Mouse (Mus musculus): ENCODE measurements around the gene Dlg1. TPM values are rescaled to one million over a fixed set of nuclear protein-coding genes. Genes with fewer than 3 reads are reported as not detected.
A peak's percentile ranks its signal among the peaks of the same experiment; 100 is the strongest.

The Dlg1 gene
- total RNA-seq, 1 experiment, result 70.3 TPM

- in situ Hi-C loops (cut with MboI; ENCODE audit: low sequenced_read_pairs in 2 of 2, unreplicated experiment in 2 of 2), result no loop called here
- Histone ChIP-seq H3K27ac (ENCODE audit: insufficient read depth, low read depth, low read length, poor library complexity, severe bottlenecking) (no peak overlapping the region), H3K9ac (ENCODE audit: insufficient read depth, low read depth, low read length, poor library complexity, severe bottlenecking) (no peak overlapping the region), H3K4me3 (ENCODE audit: insufficient read depth in 1 of 2, low read depth in 1 of 2, low read length in 2 of 2, poor library complexity in 1 of 2, severe bottlenecking in 1 of 2) (no peak overlapping the region), H3K4me1 (ENCODE audit: control insufficient read depth in 2 of 2, insufficient read depth in 2 of 2, low read length in 2 of 2, poor library complexity in 1 of 2) (no peaks in the 10 kb centered on the region), H3K9me3 (ENCODE audit: control insufficient read depth, insufficient read depth, low read depth, low read length) (no peaks in the 10 kb centered on the region), H3K36me3 (ENCODE audit: control insufficient read depth, insufficient read depth, low read length, poor library complexity, severe bottlenecking) (peaks cover 2% of the 10 kb centered on the region; the same call in 1 of the 2 replicates)
- no peak for TF ChIP-seq ZC3H11A (IDR thresholded peaks at IDR 0.05; ENCODE audit: borderline replicate concordance, low read depth, low read length)
- no peak for TF ChIP-seq CHD2 (IDR thresholded peaks at IDR 0.05; ENCODE audit: low read depth, low read length)
- no peak for TF ChIP-seq MAFK (IDR thresholded peaks at IDR 0.05; ENCODE audit: insufficient read depth, low read depth, low read length)
- no peak for TF ChIP-seq HCFC1 (IDR thresholded peaks at IDR 0.05; ENCODE audit: borderline replicate concordance, insufficient read depth, low read length)
- no peak for TF ChIP-seq ZNF384 (IDR thresholded peaks at IDR 0.05; ENCODE audit: low read depth, low read length)
- DNase-seq (ENCODE audit: low read depth, low spot score), result no peak
Measured at GRCm38 (mm10) chr16:31844246-31844645, 181.0 kb downstream of the Dlg1 start.

GRCm38 (mm10) chr16:31846763-31847162 is 183.5 kb downstream of the Dlg1 start:
- DNase-seq (ENCODE audit: low read depth, low spot score), result no peak
- H3K36me3 ChIP-seq (ENCODE audit: control insufficient read depth, insufficient read depth, low read length, poor library complexity, severe bottlenecking), result peaks cover 2% of the 10 kb centered on the region; the same call in 1 of the 2 replicates
- TF ChIP-seq ZNF384 (IDR thresholded peaks at IDR 0.05; ENCODE audit: low read depth, low read length) (no peak), CHD2 (IDR thresholded peaks at IDR 0.05; ENCODE audit: low read depth, low read length) (no peak), ZC3H11A (IDR thresholded peaks at IDR 0.05; ENCODE audit: borderline replicate concordance, low read depth, low read length) (no peak), HCFC1 (IDR thresholded peaks at IDR 0.05; ENCODE audit: borderline replicate concordance, insufficient read depth, low read length) (no peak)
- in situ Hi-C loops (cut with MboI; ENCODE audit: low sequenced_read_pairs in 2 of 2, unreplicated experiment in 2 of 2), result no loop called here
- H3K4me1 ChIP-seq (ENCODE audit: control insufficient read depth in 2 of 2, insufficient read depth in 2 of 2, low read length in 2 of 2, poor library complexity in 1 of 2), result no peaks in the 10 kb centered on the region
- H3K4me3 ChIP-seq (ENCODE audit: insufficient read depth in 1 of 2, low read depth in 1 of 2, low read length in 2 of 2, poor library complexity in 1 of 2, severe bottlenecking in 1 of 2), result no peak overlapping the region
- no peaks in the 10 kb centered on the region for H3K9me3 ChIP-seq (ENCODE audit: control insufficient read depth, insufficient read depth, low read depth, low read length)
- H3K9ac ChIP-seq (ENCODE audit: insufficient read depth, low read depth, low read length, poor library complexity, severe bottlenecking), result no peak overlapping the region
- no peak overlapping the region for H3K27ac ChIP-seq (ENCODE audit: insufficient read depth, low read depth, low read length, poor library complexity, severe bottlenecking)

- Histone ChIP-seq H3K9me3 (ENCODE audit: control insufficient read depth, insufficient read depth, low read depth, low read length) (no peaks in the 10 kb centered on the region), H3K9ac (ENCODE audit: insufficient read depth, low read depth, low read length, poor library complexity, severe bottlenecking) (no peak overlapping the region), H3K36me3 (ENCODE audit: control insufficient read depth, insufficient read depth, low read length, poor library complexity, severe bottlenecking) (peaks cover 4% of the 10 kb centered on the region; the same call in 1 of the 2 replicates), H3K27ac (ENCODE audit: insufficient read depth, low read depth, low read length, poor library complexity, severe bottlenecking) (no peak overlapping the region), H3K4me3 (ENCODE audit: insufficient read depth in 1 of 2, low read depth in 1 of 2, low read length in 2 of 2, poor library complexity in 1 of 2, severe bottlenecking in 1 of 2) (no peak overlapping the region), H3K4me1 (ENCODE audit: control insufficient read depth in 2 of 2, insufficient read depth in 2 of 2, low read length in 2 of 2, poor library complexity in 1 of 2) (no peaks in the 10 kb centered on the region)
- TF ChIP-seq HCFC1 (IDR thresholded peaks at IDR 0.05; ENCODE audit: borderline replicate concordance, insufficient read depth, low read length) (no peak), ZNF384 (IDR thresholded peaks at IDR 0.05; ENCODE audit: low read depth, low read length) (no peak), MAFK (IDR thresholded peaks at IDR 0.05; ENCODE audit: insufficient read depth, low read depth, low read length) (no peak), CHD2 (IDR thresholded peaks at IDR 0.05; ENCODE audit: low read depth, low read length) (no peak), ZC3H11A (IDR thresholded peaks at IDR 0.05; ENCODE audit: borderline replicate concordance, low read depth, low read length) (no peak)
- in situ Hi-C loops (cut with MboI; ENCODE audit: low sequenced_read_pairs in 2 of 2, unreplicated experiment in 2 of 2), result no loop called here
- no peak for DNase-seq (ENCODE audit: low read depth, low spot score)
Measured at GRCm38 (mm10) chr16:31863920-31864319, 200.7 kb downstream of the Dlg1 start.

- Histone ChIP-seq H3K4me3 (ENCODE audit: insufficient read depth in 1 of 2, low read depth in 1 of 2, low read length in 2 of 2, poor library complexity in 1 of 2, severe bottlenecking in 1 of 2) (no peak overlapping the region), H3K9me3 (ENCODE audit: control insufficient read depth, insufficient read depth, low read depth, low read length) (no peaks in the 10 kb centered on the region), H3K9ac (ENCODE audit: insufficient read depth, low read depth, low read length, poor library complexity, severe bottlenecking) (no peak overlapping the region), H3K4me1 (ENCODE audit: control insufficient read depth in 2 of 2, insufficient read depth in 2 of 2, low read length in 2 of 2, poor library complexity in 1 of 2) (no peaks in the 10 kb centered on the region), H3K36me3 (ENCODE audit: control insufficient read depth, insufficient read depth, low read length, poor library complexity, severe bottlenecking) (peaks cover 3% of the 10 kb centered on the region; the same call in 1 of the 2 replicates), H3K27ac (ENCODE audit: insufficient read depth, low read depth, low read length, poor library complexity, severe bottlenecking) (no peak overlapping the region)
- no peak for TF ChIP-seq MAFK (IDR thresholded peaks at IDR 0.05; ENCODE audit: insufficient read depth, low read depth, low read length)
- no peak for TF ChIP-seq ZC3H11A (IDR thresholded peaks at IDR 0.05; ENCODE audit: borderline replicate concordance, low read depth, low read length)
- peak; percentile 66 for TF ChIP-seq ZNF384 (IDR thresholded peaks at IDR 0.05; ENCODE audit: low read depth, low read length)
- DNase-seq (ENCODE audit: low read depth, low spot score), result no peak
- in situ Hi-C loops (cut with MboI; ENCODE audit: low sequenced_read_pairs in 2 of 2, unreplicated experiment in 2 of 2), result no loop called here
Measured at GRCm38 (mm10) chr16:31865242-31865641, 202.0 kb downstream of the Dlg1 start.

- H3K27ac ChIP-seq (ENCODE audit: insufficient read depth, low read depth, low read length, poor library complexity, severe bottlenecking), result no peak overlapping the region
- H3K4me3 ChIP-seq (ENCODE audit: insufficient read depth in 1 of 2, low read depth in 1 of 2, low read length in 2 of 2, poor library complexity in 1 of 2, severe bottlenecking in 1 of 2), result no peak overlapping the region
- H3K36me3 ChIP-seq (ENCODE audit: control insufficient read depth, insufficient read depth, low read length, poor library complexity, severe bottlenecking), result peaks cover 6% of the 10 kb centered on the region
- no peaks in the 10 kb centered on the region for H3K4me1 ChIP-seq (ENCODE audit: control insufficient read depth in 2 of 2, insufficient read depth in 2 of 2, low read length in 2 of 2, poor library complexity in 1 of 2)
- TF ChIP-seq HCFC1 (IDR thresholded peaks at IDR 0.05; ENCODE audit: borderline replicate concordance, insufficient read depth, low read length) (no peak), ZC3H11A (IDR thresholded peaks at IDR 0.05; ENCODE audit: borderline replicate concordance, low read depth, low read length) (no peak), MAFK (IDR thresholded peaks at IDR 0.05; ENCODE audit: insufficient read depth, low read depth, low read length) (no peak), CHD2 (IDR thresholded peaks at IDR 0.05; ENCODE audit: low read depth, low read length) (no peak), ZNF384 (IDR thresholded peaks at IDR 0.05; ENCODE audit: low read depth, low read length) (no peak)
- DNase-seq (ENCODE audit: low read depth, low spot score), result no peak
- in situ Hi-C loops (cut with MboI; ENCODE audit: low sequenced_read_pairs in 2 of 2, unreplicated experiment in 2 of 2), result no loop called here
- no peaks in the 10 kb centered on the region for H3K9me3 ChIP-seq (ENCODE audit: control insufficient read depth, insufficient read depth, low read depth, low read length)
- H3K9ac ChIP-seq (ENCODE audit: insufficient read depth, low read depth, low read length, poor library complexity, severe bottlenecking), result no peak overlapping the region
Measured at GRCm38 (mm10) chr16:31866911-31867310, 203.7 kb downstream of the Dlg1 start.

All from ES-E14 (cell line).